Mouse (Mus musculus): ENCODE results near the gene Hist3h2a.

Gene Hist3h2a

DNA sequence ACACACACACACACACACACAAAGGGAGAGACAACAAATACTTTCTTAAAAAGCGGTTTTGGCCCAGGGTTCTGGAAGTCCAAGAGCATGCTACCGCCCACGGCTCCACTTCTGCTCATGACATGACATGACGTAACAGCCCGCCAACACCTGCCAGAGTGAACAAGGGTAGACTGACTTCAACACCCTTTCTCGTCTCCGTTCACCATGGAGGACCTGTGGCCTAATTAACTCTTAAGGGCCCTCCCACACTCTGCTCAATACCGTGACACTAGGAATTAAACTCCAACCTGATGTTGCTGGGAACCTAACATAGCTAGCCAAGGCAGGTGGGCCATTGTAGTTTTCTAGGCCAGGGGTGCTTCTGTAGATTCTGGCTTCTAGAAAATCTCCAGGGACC lies 14.5 kb downstream of the Hist3h2a start:
- no peak for DNase-seq

DNA sequence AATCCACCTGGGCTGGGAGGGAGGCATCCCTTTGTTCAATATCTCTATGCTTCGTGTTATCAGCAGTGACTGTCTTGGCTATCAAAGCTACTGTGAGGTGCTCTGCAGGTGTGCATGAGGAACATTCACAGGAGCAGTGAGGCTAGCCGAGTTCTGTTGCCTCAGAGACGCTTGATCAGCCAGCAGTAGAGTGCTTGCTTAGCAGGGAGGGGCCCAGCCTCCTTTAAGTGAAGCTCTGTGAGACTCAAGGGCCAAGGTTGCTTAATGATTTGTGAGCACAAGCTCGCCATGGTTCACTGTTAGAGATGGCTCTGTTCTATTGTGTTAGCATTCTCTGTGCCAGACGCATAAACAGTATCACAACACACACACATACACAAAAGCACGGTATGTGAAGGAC lies 15.2 kb downstream of the Hist3h2a start:
- no peak for DNase-seq

DNA sequence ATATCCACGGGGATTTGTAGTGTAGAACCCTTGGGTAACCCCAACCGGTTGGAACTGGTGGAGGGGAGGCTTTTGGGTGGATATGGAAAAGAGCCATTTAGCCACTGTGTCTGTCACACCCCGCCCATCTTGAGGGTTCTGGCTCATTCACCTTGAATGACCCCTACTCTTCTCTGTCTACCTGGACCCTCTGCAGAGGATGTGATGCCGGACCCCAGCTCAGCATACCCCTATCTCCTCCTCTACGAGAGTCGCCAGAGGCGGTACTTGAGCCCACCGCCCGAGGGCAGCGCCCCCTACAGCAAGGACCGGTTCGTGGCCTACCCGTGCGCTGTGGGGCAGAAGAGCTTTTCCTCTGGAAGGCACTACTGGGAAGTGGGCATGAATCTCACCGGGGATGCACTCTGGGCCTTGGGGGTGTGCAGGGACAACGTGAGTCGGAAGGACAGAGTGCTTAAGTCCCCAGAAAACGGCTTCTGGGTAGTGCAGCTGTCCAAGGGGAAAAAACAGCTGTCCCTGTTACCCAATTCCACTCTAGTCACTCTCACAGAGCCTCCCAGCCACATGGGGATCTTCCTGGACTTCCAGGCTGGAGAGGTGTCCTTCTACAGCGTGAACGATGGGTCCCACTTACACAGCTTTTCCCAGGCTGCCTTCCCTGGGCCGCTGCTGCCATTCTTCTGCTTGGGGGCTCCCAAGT lies 16.5 kb downstream of the Hist3h2a start:
- DNase-seq, result no peak

DNA sequence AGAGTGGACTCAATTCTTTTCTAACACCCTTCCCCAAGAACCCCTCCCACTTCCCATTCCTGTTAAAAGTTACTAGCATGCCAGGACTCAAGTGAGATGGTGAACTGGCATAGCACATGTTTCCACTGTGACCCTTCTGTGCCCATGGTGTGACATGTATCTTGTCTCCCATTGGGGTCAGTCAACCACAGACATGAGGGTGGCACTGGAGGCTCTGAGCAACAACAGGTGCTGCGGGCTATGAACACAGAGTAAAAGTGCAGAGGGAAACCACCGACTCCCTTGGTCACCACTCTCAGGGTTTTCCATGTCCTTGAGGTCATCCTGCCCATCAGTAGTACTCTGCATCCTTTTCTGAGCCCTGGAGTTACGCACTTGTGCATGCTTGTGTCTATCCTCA lies 17.3 kb downstream of the Hist3h2a start:
- DNase-seq, result no peak

DNA sequence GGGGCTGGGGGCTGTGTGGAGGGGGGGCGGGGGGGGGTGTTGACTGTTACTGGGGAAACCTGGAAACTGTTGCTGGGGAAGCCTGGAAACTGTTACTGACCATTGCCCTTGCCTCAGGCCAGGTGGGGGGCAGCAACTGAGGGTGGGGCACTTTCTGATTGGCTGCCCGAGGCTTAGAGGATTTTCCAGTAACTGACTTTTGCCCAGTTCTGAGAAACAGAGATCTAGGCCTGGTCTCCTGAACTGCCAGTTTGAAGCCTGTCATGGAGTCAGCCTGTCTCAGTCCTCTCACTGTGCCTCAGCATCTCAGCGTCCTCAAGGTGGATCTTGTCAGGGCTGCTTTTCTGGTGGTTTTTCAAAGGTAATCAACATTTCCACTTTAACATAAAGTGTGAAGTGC lies 19.9 kb downstream of the Hist3h2a start:
- no peak for DNase-seq

DNA sequence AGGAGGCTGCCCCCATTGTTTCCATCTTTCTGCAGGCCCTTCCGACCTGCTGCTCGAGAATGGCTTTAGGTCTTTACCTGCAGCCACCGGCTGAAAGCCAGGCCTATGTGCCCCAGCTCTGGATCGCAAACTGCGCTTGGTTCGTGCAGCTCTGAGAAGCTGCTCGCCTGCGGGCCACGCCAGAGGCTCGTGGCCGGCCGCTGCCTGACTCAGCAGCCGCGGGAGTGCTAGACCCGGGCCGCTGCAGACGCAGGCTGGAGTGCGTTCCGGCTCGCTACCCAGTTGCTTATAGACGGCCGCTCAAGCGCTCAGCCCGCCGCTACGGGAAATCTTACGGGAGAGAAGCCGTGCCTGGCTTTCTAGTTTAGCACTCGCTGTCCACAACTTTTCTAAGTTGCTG lies 22.7 kb downstream of the Hist3h2a start:
- peak in 1 of 2 experiments; percentile 52 for DNase-seq

DNA sequence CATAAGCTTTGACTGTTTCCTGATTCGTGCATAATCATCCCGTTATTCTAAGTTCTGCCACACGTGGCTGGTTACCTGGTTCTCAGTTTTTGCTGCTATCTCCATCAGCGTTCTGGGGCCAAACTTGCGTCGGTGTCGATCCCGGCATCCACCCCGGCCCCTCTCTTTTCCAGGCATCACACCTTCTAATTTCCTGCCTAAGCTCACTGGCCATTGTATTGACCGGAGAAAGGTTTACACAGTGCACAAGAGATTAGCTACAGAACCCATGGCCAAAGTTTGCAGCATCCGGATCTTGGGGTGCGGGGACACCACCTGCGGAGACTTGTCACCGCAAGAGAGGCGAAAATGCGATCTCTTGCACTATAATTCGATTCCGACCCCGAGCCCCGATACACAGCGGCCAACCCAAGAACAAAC lies 23.1 kb downstream of the Hist3h2a start:
- DNase-seq, result no peak

DNA sequence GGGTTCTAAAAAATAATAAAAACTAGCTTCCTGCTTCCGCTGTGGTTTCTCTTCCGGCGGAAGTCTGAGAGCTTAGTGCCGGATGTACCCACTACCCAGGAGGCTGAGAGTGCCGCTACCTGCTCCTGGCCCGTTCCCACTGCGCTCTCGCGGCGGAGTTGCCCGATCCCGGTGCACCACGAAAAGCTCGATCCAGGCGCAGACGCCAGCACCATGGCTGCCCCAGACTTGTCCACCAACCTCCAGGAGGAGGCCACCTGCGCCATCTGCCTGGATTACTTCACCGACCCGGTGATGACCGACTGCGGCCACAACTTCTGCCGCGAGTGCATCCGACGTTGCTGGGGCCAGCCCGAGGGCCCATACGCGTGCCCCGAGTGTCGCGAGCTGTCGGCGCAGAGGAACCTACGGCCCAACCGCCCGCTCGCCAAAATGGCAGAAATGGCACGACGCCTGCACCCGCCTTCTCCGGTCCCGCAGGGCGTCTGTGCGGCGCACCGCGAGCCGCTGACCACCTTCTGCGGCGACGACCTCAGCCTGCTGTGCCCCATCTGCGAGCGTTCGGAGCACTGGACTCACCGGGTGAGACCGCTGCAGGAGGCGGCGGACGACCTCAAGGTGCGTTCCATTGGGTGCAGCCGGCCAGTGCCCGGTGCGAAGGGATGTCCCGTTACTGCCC lies 23.7 kb downstream of the Hist3h2a start, which contains the start of gene Trim11:
TSS of gene Trim11 (plus strand) at position 67 of the 679 bp plus-strand sequence.
- peak; percentile 75 to 76 for DNase-seq

DNA sequence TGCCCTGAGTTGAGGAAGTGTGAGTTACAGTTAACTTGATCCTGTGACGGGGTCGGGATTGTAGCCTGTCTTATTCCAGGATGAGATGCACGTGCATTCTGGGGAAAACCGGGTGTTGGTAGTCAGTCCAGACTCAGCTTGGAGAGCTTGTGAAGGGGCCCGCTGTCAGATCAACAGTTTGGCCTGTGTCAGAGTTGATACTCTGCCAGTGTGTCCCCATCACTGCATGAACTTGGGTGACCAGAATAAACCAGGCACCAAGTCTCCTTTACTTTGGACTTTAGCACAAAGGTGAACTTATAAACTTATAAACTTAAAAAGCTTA lies 24.2 kb downstream of the Hist3h2a start:
- no peak for DNase-seq

DNA sequence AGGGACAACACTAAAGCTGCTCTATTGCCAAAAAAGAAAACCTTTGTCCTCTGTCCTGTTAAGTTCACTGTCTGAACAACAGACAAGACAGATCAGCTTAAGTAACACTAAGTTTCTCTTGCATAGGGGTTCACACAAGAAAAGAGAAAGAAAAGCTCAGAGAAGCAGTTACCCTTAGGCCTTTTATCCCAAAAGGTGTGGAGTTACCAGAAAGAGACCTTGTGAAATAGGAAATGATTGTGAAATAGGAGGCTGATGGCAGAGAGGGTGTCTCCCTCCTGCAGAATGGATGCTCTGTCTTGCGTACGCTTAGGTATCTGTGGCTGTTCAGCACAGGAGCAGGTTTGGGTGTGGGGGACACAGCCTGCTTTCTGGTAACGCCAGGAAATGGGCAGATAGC lies 24.7 kb downstream of the Hist3h2a start:
- no peak for DNase-seq

DNA sequence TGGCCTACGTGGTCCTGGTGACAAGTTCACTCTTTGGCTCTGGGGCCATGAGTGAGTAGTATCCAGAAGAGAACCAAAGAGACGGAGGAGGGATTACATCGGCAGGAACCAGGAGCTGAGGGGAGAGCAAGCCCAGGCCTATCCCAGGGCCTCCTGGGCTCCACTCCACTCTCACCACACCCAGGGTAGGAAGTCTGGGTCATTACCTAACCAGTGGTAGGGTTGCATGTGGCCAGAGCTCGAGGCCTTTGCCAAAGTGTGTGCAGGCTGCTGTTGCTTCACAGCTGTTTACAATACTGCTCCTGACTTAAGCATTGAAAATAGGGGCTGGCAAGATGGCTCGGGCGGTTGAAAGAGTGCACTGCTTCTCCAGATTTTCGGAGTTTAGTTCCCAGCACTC lies 25.2 kb downstream of the Hist3h2a start:
- no peak for DNase-seq

DNA sequence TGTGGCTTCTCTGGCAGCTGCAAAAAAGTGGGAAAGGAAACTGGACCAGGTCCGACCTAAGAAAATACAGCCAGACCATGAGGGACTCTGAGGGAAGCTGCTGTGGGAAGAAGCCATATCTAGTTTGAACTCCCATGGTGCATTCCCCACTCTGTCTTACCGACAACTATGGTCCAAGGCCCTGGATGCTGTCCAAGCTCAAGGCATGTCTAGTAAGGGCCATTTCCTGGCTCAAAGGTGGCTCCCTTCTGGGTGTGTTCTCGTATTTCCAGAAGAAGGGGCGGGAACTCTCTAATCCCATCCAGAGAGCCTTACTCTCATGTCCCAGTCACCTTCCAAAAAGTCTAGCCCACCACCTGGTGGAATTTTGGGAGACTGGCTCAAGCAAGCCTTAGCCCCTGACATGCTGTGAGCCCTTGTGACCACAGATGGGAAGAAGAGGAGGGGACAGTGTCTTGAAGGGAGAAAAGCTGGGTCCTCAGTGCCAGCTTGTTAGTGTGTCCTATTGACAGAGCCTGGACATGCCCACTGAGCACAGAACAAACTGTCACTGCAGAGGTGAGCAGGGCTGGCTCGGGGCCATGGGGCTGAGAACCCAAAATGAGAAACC lies 26.0 kb downstream of the Hist3h2a start:
- DNase-seq, result peak in 1 of 2 experiments; percentile 50

DNA sequence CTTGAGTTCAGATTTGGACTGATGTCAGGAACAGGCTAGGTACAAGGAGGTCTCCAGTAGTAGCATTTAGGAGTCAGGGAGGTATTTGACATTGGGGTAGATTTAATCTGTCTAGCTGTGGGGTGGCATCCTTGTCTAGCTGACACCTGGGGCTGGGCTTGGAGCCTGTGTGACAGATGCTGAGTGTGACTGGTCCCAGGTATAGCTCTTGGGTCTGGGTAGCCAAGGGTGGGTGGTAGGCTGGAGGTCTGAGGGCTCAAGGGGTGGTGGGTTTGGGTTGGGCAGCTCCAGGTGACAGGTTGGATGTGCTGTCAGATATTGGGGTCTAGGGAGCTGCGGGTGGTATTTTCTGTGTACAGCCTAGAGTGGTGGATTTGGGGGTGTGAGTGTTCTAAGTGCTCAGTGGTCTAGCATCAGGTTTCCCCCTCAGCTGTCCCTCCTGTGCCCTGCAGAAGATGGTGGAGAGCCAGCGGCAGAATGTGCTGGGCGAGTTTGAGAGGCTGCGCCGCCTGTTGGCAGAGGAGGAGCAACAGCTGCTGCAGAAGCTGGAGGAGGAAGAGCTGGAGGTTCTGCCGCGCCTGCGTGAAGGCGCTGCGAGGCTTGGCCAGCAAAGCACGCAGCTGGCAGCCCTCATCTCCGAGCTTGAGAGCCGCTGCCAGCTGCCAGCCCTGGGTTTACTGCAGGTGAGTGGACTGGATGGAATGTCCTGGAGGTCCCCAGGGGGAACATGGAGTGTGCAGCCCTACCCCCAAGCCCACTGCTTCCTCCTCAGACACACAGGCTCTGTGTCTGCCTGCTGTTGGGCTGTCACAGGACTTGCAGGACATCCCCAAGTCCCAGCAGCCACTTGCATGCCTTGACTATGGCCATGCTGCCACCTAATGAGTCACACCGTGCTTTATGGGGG lies 27.3 kb downstream of the Hist3h2a start:
- peak in 1 of 2 experiments; percentile 38 for DNase-seq

DNA sequence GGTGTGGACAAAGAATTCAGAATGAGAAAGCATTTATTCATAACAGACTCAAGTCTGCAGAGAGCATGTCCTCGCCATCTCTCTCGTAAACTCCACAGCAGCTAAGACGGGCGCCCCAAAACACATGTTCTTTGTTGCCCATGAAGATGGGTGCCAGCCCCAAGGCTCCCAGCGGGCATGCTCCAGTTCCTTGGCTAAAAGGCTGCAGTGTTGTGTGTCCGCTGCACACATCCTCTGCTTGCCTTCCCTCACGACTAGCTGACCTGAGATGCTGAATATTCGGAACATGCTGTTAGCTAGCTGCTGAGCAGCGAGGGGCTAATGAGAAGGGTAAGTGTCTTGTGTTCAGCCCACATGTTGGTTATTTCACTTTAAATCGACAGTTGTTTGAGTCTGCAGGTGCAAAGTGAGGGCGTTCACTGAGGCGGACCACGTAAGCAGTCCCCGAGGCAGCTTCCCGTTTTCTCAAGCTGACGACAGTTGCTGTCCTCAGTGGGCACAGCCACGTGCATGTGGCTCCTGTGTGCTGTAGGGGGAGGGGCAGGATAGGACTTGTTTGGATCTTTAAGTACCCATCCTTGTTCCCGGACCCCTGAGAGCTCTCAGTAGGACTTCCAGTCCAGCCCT lies 28.1 kb downstream of the Hist3h2a start:
- DNase-seq, result no peak

DNA sequence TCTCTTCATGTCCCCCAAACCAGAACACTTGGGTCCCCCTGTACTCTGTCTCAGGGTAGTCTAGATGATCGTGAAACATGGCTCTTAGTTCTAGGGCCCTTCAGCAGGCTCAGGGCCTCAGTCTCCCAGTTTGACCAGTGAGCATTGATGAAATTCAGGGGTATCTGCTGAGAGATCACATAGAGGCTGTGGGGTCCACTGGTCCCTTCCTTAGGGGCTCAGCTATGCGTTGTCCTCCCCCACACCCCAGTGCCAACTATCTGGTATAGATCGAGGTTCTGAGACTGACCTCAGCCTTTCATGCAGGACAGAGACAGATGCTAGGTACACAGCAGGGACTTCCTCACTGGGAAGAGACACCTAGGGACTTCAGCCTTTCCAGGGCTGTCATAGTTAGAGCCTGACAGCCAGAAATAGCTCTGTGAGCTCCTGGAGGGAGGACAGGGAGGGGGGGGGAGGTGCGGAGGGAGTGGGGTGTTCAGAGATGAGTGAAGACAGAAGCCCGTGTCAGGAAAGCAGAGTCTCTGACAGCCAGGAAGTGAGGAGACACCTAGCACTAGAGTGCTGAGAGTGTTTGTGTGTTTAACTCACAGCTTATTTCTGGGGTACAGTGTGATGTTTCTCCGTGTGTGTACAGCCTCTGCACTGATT lies 29.3 kb downstream of the Hist3h2a start:
- DNase-seq, result no peak

DNA sequence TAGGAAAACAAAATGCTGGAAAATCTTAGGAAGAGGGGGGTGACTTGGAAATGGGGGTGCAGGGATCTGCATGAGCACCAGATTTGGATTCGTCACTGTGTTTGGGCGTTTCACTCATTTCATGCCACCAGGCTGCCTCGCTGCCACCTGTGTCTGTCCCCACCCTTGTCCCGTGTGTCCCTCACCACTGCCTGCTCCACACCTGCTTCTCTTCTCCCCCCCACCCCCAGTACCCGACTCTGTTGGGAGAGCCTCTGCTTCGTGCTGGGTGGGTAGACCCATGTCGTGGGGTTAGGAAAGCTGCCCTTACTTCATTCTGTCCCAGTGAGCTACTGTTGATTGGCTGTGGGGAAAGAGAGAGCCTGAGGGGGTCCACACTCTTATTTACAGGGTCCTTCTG lies 30.2 kb downstream of the Hist3h2a start:
- no peak for DNase-seq

DNA sequence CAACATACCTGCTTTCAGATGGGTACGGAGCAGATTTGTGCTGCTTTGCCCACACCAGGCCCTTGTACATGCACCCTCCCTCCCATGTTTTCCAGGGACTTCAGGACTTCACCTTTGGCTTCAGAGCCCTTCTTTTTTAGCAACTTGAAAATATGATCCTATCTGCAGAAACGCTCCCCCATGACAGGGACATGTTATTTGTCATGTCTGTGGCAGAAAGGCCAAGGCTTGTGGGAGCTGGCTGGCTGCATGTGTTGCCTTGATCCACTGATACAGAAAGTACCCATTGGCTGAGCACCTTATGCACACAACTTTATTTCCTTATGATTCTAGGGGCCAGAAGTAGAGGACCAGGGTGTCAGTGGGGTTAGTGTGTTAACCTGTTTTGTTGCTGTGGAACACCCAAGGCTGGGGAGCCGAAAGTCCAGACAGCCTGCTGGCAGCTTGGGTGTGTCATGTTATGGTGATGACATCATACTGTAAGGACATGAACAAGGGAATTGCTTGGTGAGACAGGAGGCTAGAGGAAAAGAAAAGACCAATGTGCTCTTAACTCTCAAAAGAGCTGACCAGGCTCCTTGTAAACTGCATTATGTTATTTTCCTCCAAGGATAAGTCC lies 30.9 kb downstream of the Hist3h2a start:
- no peak for DNase-seq

DNA sequence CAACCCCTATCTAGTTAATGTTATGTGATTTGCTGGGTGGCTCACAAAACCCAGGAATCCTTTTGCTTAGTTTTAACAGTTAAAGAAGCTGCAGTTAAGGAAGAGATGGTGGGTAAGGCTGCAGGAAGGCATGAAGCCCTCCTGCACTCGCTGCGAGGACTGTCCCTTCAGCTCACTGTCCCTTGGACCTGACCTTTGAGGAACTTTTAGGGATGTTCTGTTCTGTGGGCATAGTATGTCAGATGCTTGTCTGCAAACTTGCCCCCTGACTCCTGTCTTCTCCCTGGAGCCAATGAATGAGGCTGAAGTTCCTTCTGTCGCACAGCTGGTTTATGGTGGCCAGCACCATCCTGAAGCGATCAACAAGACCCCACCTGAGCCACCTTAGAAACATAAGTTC lies 34.7 kb downstream of the Hist3h2a start:
- DNase-seq, result no peak

DNA sequence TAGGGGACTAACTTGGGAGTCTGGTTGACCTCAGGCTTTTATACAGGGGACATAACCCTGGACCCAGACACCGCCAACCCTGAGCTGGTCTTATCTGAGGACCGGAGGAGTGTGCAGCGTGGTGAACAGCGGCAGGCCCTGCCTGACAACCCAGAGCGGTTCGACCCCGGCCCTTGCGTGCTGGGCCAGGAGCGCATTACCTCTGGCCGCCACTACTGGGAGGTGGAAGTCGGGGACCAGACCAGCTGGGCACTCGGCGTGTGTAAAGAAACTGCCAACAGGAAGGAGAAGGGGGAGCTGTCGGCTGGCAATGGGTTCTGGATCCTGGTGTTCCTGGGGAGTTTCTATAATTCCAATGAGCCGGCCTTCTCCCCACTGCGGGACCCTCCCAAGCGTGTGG lies 35.7 kb downstream of the Hist3h2a start:
- no peak for DNase-seq

DNA sequence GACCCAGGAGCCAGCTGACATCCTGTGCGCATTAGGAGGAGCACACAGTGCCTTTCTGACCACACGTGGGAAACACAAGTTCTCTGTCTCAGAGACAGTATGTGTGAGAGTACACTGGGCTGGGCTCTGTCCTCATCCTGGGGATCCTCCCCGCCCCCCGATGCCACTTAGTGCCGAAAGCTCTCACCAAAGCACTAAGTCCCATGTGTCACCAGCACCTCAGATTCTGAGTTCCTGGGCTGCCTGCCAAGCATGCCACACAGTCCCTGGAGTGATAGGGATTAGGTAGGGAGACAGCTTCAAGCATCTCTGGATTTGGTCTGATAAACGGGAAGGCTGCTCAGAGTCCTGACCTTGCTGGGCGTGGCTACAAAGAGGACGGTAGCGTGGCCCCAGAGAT lies 36.3 kb downstream of the Hist3h2a start:
- DNase-seq, result peak in 1 of 2 experiments; percentile 39

DNA sequence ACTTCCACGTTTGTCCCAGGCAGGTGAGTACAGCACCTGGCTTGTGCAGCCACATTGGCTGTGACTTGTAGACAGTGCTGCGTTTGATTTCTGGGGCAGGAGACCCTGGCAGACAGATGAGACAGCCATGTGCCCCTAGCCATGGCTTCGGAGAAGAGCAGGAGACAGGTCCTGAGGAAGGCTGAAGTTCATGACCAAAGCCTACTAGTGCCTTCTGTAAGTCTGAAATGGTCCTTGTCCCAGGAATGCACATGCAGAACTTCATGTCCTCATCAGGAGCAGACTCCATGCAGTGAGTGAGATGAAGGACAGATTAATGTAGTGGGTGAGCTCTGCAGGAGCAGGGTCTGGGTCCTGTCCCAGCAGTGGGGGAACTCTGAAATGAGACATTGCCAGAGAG lies 37.4 kb downstream of the Hist3h2a start:
- no peak for DNase-seq

Data from cerebellum, postnatal 25 days (tissue).